Mouse (Mus musculus): Measurements from ENCODE around the gene Arl5a. TPM values are rescaled to one million over a fixed set of nuclear protein-coding genes. Genes with fewer than 3 reads are reported as not detected.

Arl5a gene
- total and polyA plus RNA-seq, 2 experiments from 2014 or later = 27.8 to 56.5 TPM

- no peak overlapping the region for H3K4me3 ChIP-seq (ENCODE audit: low read depth, low read length)
- H3K4me2 ChIP-seq (ENCODE audit: low read depth, low read length, poor library complexity, severe bottlenecking) = no peak overlapping the region
- no peaks in the 10 kb centered on the region for H3K4me1 ChIP-seq (ENCODE audit: insufficient read depth, low read length)
- WGBS = 70% methylated on average over 7 of the region's 7 CpGs
- no peak overlapping the region for H3K9ac ChIP-seq (replicated peaks; ENCODE audit: low read length, poor library complexity, severe bottlenecking)
- H3K27me3 ChIP-seq (ENCODE audit: insufficient read depth, low read length) = no peaks in the 10 kb centered on the region
- H3K36me3 ChIP-seq (ENCODE audit: insufficient read depth, low read length) = peaks cover 7% of the 10 kb centered on the region; the same call in 1 of the 2 replicates
- H3K9me3 ChIP-seq (ENCODE audit: low read length) = no peaks in the 10 kb centered on the region
- no peak for ATAC-seq (ENCODE audit: low FRiP score)
- DNase-seq (ENCODE audit: low spot score) = no peak
- TF ChIP-seq CTCF (IDR thresholded peaks at IDR 0.05) = no peak
- no peak overlapping the region for H3K27ac ChIP-seq (ENCODE audit: low read depth, low read length)
Observed at GRCm38 (mm10) chr2:52455606-52456479, 31.1 kb upstream of the Arl5a start.

GRCm38 (mm10) chr2:52449818-52450217 lies 25.1 kb upstream of the Arl5a start:
- peaks cover 14% of the 10 kb centered on the region for H3K36me3 ChIP-seq (ENCODE audit: insufficient read depth, low read length)
- no peak overlapping the region for H3K27ac ChIP-seq (ENCODE audit: low read depth, low read length)
- DNase-seq (ENCODE audit: low spot score) = no peak
- H3K4me3 ChIP-seq (ENCODE audit: low read depth, low read length) = no peak overlapping the region
- no peak for TF ChIP-seq CTCF (IDR thresholded peaks at IDR 0.05)
- H3K9me3 ChIP-seq (ENCODE audit: low read length) = no peaks in the 10 kb centered on the region
- no peaks in the 10 kb centered on the region for H3K27me3 ChIP-seq (ENCODE audit: insufficient read depth, low read length)
- H3K9ac ChIP-seq (replicated peaks; ENCODE audit: low read length, poor library complexity, severe bottlenecking) = no peak overlapping the region
- no peak for ATAC-seq (ENCODE audit: low FRiP score)
- H3K4me2 ChIP-seq (ENCODE audit: low read depth, low read length, poor library complexity, severe bottlenecking) = no peak overlapping the region
- no peaks in the 10 kb centered on the region for H3K4me1 ChIP-seq (ENCODE audit: insufficient read depth, low read length)
- WGBS = 92% methylated on average over 8 of the region's 8 CpGs

- Histone ChIP-seq H3K4me3 (ENCODE audit: low read depth, low read length) (no peak overlapping the region), H3K36me3 (ENCODE audit: insufficient read depth, low read length) (peaks cover 14% of the 10 kb centered on the region), H3K9ac (replicated peaks; ENCODE audit: low read length, poor library complexity, severe bottlenecking) (no peak overlapping the region), H3K9me3 (ENCODE audit: low read length) (no peaks in the 10 kb centered on the region), H3K27ac (ENCODE audit: low read depth, low read length) (no peak overlapping the region), H3K4me1 (ENCODE audit: insufficient read depth, low read length) (no peaks in the 10 kb centered on the region), H3K27me3 (ENCODE audit: insufficient read depth, low read length) (no peaks in the 10 kb centered on the region), H3K4me2 (ENCODE audit: low read depth, low read length, poor library complexity, severe bottlenecking) (no peak overlapping the region)
- DNase-seq (ENCODE audit: low spot score) (no peak), ATAC-seq (ENCODE audit: low FRiP score) (no peak)
- no peak for TF ChIP-seq CTCF (IDR thresholded peaks at IDR 0.05)
- WGBS = 88% methylated on average over 1 of the region's 1 CpGs
Observed at GRCm38 (mm10) chr2:52448916-52449315, 24.2 kb upstream of the Arl5a start.

- no peak for TF ChIP-seq CTCF (IDR thresholded peaks at IDR 0.05)
- no peaks in the 10 kb centered on the region for H3K9me3 ChIP-seq (ENCODE audit: low read length)
- no peak overlapping the region for H3K27ac ChIP-seq (ENCODE audit: low read depth, low read length)
- peaks cover 13% of the 10 kb centered on the region for H3K36me3 ChIP-seq (ENCODE audit: insufficient read depth, low read length)
- H3K4me2 ChIP-seq (ENCODE audit: low read depth, low read length, poor library complexity, severe bottlenecking) = no peak overlapping the region
- H3K9ac ChIP-seq (replicated peaks; ENCODE audit: low read length, poor library complexity, severe bottlenecking) = no peak overlapping the region
- WGBS = 83% methylated on average over 5 of the region's 5 CpGs
- H3K4me1 ChIP-seq (ENCODE audit: insufficient read depth, low read length) = no peaks in the 10 kb centered on the region
- no peak overlapping the region for H3K4me3 ChIP-seq (ENCODE audit: low read depth, low read length)
- H3K27me3 ChIP-seq (ENCODE audit: insufficient read depth, low read length) = no peaks in the 10 kb centered on the region
- no peak for DNase-seq (ENCODE audit: low spot score)
- no peak for ATAC-seq (ENCODE audit: low FRiP score)
Observed at GRCm38 (mm10) chr2:52446648-52447047, 21.9 kb upstream of the Arl5a start.

- no peak overlapping the region for H3K27ac ChIP-seq (ENCODE audit: low read depth, low read length)
- no peak overlapping the region for H3K4me2 ChIP-seq (ENCODE audit: low read depth, low read length, poor library complexity, severe bottlenecking)
- H3K4me3 ChIP-seq (ENCODE audit: low read depth, low read length) = no peak overlapping the region
- H3K9me3 ChIP-seq (ENCODE audit: low read length) = no peaks in the 10 kb centered on the region
- no peak overlapping the region for H3K9ac ChIP-seq (replicated peaks; ENCODE audit: low read length, poor library complexity, severe bottlenecking)
- H3K27me3 ChIP-seq (ENCODE audit: insufficient read depth, low read length) = no peaks in the 10 kb centered on the region
- WGBS = 40% methylated on average over 5 of the region's 5 CpGs
- no peak for ATAC-seq (ENCODE audit: low FRiP score)
- no peaks in the 10 kb centered on the region for H3K4me1 ChIP-seq (ENCODE audit: insufficient read depth, low read length)
- H3K36me3 ChIP-seq (ENCODE audit: insufficient read depth, low read length) = 0 out of 2 replicates have a peak, but pooled peaks cover 3% of the 10 kb centered on the region
- no peak for TF ChIP-seq CTCF (IDR thresholded peaks at IDR 0.05)
- DNase-seq (ENCODE audit: low spot score) = no peak
Observed at GRCm38 (mm10) chr2:52442125-52442524, 17.4 kb upstream of the Arl5a start.

- no peak overlapping the region for H3K9ac ChIP-seq (replicated peaks; ENCODE audit: low read length, poor library complexity, severe bottlenecking)
- no peak for TF ChIP-seq CTCF (IDR thresholded peaks at IDR 0.05)
- H3K27ac ChIP-seq (ENCODE audit: low read depth, low read length) = no peak overlapping the region
- no peaks in the 10 kb centered on the region for H3K27me3 ChIP-seq (ENCODE audit: insufficient read depth, low read length)
- H3K4me1 ChIP-seq (ENCODE audit: insufficient read depth, low read length) = no peaks in the 10 kb centered on the region
- H3K36me3 ChIP-seq (ENCODE audit: insufficient read depth, low read length) = peaks cover 5% of the 10 kb centered on the region; the same call in 1 of the 2 replicates
- 87% methylated on average over 4 of the region's 4 CpGs for WGBS
- H3K4me2 ChIP-seq (ENCODE audit: low read depth, low read length, poor library complexity, severe bottlenecking) = no peak overlapping the region
- no peak for ATAC-seq (ENCODE audit: low FRiP score)
- no peak overlapping the region for H3K4me3 ChIP-seq (ENCODE audit: low read depth, low read length)
- H3K9me3 ChIP-seq (ENCODE audit: low read length) = no peaks in the 10 kb centered on the region
- DNase-seq (ENCODE audit: low spot score) = no peak
Observed at GRCm38 (mm10) chr2:52440420-52441015, 15.8 kb upstream of the Arl5a start.

All from midbrain, postnatal 0 days (tissue).